Mouse (Mus musculus) E14TG2a.4 (cell line): ENCODE results near the gene Pgap3.

Experiments used
- CTCF ChIP-seq: conservative IDR thresholded peaks from 2 replicates; pipeline ENCODE4 v1.5.1; 2014; ENCODE audit warnings: low read length
- NANOG ChIP-seq: IDR thresholded peaks from 2 replicates; pipeline ENCODE4 v1.6.1; 2014; ENCODE audit warnings: borderline replicate concordance, low read length, mixed read lengths
- POU5F1 ChIP-seq: IDR thresholded peaks from 2 replicates; pipeline ENCODE4 v1.6.1; 2014; ENCODE audit warnings: low read length, borderline replicate concordance

DNA sequence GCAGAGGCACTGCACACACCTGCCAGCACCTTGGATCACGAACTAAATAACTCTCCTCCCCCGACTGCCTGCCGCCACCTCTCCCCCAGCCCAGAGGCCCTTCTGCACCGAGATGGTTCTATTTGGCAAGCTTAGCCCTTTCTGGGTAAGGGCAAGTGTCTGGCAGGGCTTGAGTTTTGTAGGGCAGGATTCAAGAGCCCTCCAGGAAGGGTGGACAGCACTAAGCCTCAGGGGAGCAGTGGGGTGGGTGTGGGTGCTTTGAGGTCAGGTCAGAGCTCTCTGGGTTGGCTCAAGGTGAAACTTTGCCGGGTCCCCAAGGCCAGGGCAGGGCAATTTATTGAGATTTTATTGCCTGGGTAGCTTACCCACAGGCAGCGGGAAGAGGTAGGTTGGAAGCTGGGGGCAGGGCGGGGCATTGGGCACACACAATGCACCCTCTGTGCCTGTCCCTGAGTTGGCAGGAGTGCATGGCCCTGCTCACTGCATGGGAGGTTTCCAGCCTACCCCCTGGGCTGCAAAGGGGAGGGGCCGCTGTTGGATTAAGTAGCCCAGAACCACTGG, 46.6 kb downstream of the Pgap3 start:
- TF ChIP-seq CTCF = no peak
- TF ChIP-seq POU5F1 = no peak
- TF ChIP-seq NANOG = no peak
